Mouse (Mus musculus) left cerebral cortex, adult 8-10 months (tissue): Measurements from ENCODE around the gene Map2k4. TPM values are rescaled to one million over a fixed set of nuclear protein-coding genes. Genes with fewer than 3 reads are reported as not detected.

Experiments used
- DNase-seq, 2 experiments: peaks; one replicate each; pipeline ENCODE4 v3.0.0; 2022; ENCODE audit warnings: low spot score in 2 of 2
- total RNA-seq, 4 experiments: library from RNA; stranded (reverse); gene quantifications; 2 replicates each; pipeline ENCODE4 v1.2.4; 2022

Map2k4 gene
- total RNA-seq, 4 experiments from 2014 or later: 173 to 191 (median 185) TPM

- no peak for DNase-seq
Measured at GRCm38 (mm10) chr11:65773946-65774656, 14.0 kb downstream of the Map2k4 start.

- DNase-seq: no peak
Measured at GRCm38 (mm10) chr11:65773535-65773934, 14.6 kb downstream of the Map2k4 start.

GRCm38 (mm10) chr11:65771546-65771945 is 16.6 kb downstream of the Map2k4 start:
- DNase-seq: no peak

- no peak for DNase-seq
Measured at GRCm38 (mm10) chr11:65769990-65770389, 18.1 kb downstream of the Map2k4 start.

- no peak for DNase-seq
Measured at GRCm38 (mm10) chr11:65768445-65768844, 19.7 kb downstream of the Map2k4 start.

GRCm38 (mm10) chr11:65760912-65761311 is 27.2 kb downstream of the Map2k4 start:
- DNase-seq: no peak

GRCm38 (mm10) chr11:65759350-65759749 is 28.7 kb downstream of the Map2k4 start:
- DNase-seq: no peak

GRCm38 (mm10) chr11:65754161-65754560 is 33.9 kb downstream of the Map2k4 start:
- no peak for DNase-seq

GRCm38 (mm10) chr11:65753593-65753992 is 34.5 kb downstream of the Map2k4 start:
- DNase-seq: no peak

GRCm38 (mm10) chr11:65750546-65750945 is 37.6 kb downstream of the Map2k4 start:
- no peak for DNase-seq

GRCm38 (mm10) chr11:65747433-65747832 is 40.7 kb downstream of the Map2k4 start:
- DNase-seq: no peak

GRCm38 (mm10) chr11:65745707-65746333 is 42.3 kb downstream of the Map2k4 start:
- peak; percentile 13 to 79 for DNase-seq

- DNase-seq: no peak
Measured at GRCm38 (mm10) chr11:65743866-65744265, 44.2 kb downstream of the Map2k4 start.

GRCm38 (mm10) chr11:65740811-65741210 is 47.3 kb downstream of the Map2k4 start:
- DNase-seq: no peak

GRCm38 (mm10) chr11:65740390-65740789 is 47.7 kb downstream of the Map2k4 start:
- DNase-seq: no peak

- no peak for DNase-seq
Measured at GRCm38 (mm10) chr11:65739880-65740279, 48.2 kb downstream of the Map2k4 start.

- no peak for DNase-seq
Measured at GRCm38 (mm10) chr11:65734656-65735055, 53.4 kb downstream of the Map2k4 start.

- DNase-seq: no peak
Measured at GRCm38 (mm10) chr11:65729623-65730217, 58.4 kb downstream of the Map2k4 start.

GRCm38 (mm10) chr11:65728906-65729305 is 59.2 kb downstream of the Map2k4 start:
- no peak for DNase-seq

- DNase-seq: no peak
Measured at GRCm38 (mm10) chr11:65723715-65724114, 64.4 kb downstream of the Map2k4 start.

- DNase-seq: no peak
Measured at GRCm38 (mm10) chr11:65721615-65722014, 66.5 kb downstream of the Map2k4 start.

- DNase-seq: no peak
Measured at GRCm38 (mm10) chr11:65719960-65720359, 68.1 kb downstream of the Map2k4 start.

- no peak for DNase-seq
Measured at GRCm38 (mm10) chr11:65713830-65714229, 74.3 kb downstream of the Map2k4 start.
